Mouse (Mus musculus): ENCODE results near the gene Gpr179.
"Not testable (repeated sequence)": the region's sequence is repeated elsewhere in the genome, so short reads cannot be mapped to it uniquely, and the experiment has no call there.

DNA sequence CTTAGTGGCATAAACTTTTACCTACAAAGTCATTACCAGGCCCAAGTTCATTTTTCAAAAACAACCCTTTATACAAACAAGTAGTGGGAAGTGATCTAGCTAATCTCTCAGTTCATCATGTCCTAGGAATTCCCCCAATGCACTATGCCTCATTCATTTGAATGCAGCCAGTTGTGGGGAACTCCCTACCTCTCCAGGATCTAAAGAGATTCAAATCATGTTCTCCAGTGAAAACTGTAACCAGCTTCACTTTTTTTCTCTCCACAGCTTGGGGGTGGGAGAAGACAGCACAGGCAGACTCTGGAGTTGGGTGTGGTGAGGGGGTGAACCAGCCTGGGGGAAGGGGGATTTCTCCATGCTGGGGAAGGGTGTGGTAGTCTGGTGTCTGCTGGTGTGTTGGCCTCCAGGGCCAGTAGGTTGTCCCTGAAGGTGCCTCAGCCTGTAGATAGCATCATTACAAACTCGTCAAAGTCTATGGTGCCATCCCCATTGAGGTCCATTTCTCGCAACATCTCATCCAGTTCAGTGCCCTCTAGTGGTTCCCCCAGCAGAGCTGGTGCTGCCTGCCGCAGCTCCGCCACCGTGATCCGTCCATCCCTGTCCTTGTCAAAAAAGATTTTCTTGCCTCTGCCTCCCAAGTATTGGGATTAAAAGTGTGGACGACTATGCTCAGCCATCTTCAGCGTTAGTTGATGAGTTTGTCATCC is 29.8 kb downstream of the Gpr179 start:
- TF ChIP-seq POLR2A (IDR thresholded peaks at IDR 0.05; ENCODE audit: low read depth, low read length); CTCF (IDR thresholded peaks at IDR 0.05; ENCODE audit: extremely low read depth, insufficient read length, insufficient replicate concordance, low read depth, low read length): not testable (repeated sequence)

Data from small intestine, adult 2 months (tissue).